Mouse (Mus musculus) G1E (cell line): Measurements from ENCODE around the gene Golph3l.

Source experiments
- CTCF ChIP-seq: IDR thresholded peaks from 2 replicates; pipeline ENCODE4 v1.5.1; 2012; ENCODE audit warnings: low read depth, low read length, inconsistent platforms, mixed read lengths
- GATA1 ChIP-seq: IDR thresholded peaks from 2 replicates; pipeline ENCODE4 v1.6.1; 2012; ENCODE audit warnings: borderline replicate concordance, low read length, inconsistent platforms, mixed read lengths
- TAL1 ChIP-seq: conservative IDR thresholded peaks from 2 replicates; pipeline ENCODE4 v1.6.1; 2012; ENCODE audit warnings: low read depth, low read length, inconsistent platforms, mixed read lengths

DNA sequence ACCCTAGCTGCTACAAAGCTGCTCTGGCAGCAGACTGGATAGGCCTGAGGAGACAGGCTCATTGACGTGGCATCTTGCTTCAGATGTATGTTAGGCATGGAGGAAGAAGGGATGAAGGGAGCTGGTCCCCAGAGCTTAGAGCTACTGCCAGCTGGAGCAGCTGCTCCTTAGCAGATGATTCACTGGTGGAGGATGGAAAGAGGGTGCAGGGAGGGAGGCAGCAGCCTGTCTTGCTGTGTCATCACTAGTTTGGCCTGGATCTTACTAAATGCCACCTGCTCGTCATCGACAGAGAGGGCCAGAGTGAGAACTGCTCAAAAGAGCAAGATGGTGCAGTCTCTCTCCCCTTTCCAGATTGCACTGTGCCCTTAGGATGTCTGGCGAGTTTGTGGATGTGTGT lies 41.0 kb downstream of the Golph3l start:
- TF ChIP-seq CTCF (no peak), GATA1 (no peak), TAL1 (no peak)
